Mouse (Mus musculus) hindbrain, embryonic 11.5 days (tissue): Measurements from ENCODE around the gene Igdcc3. TPM values are rescaled to one million over a fixed set of nuclear protein-coding genes. Genes with fewer than 3 reads are reported as not detected.

Experiments
- ATAC-seq: fragments of 200-750 bp; cut with Nextera tagmentation; 2 replicates; pipeline ENCODE4 v1.8.0; 2017; ENCODE audit warnings: mild to moderate bottlenecking, moderate TSS enrichment, moderate library complexity; ENCODE audit not compliant: low FRiP score
- DNase-seq: peaks from one replicate; pipeline ENCODE4 v3.0.0-alpha.2; 2015; ENCODE audit warnings: low spot score
- H3K27ac ChIP-seq: fragments of 300-500 bp; sonication (generic); 2 replicates; pipeline ENCODE4 v1.5.1; 2014; ENCODE audit warnings: mild to moderate bottlenecking, low read depth, low read length
- H3K27me3 ChIP-seq: fragments of 300-500 bp; sonication (generic); 2 replicates; pipeline ENCODE4 v1.6.1; 2014; ENCODE audit warnings: mild to moderate bottlenecking, low read length, moderate library complexity, mixed read lengths; ENCODE audit not compliant: control insufficient read depth, insufficient read depth
- H3K36me3 ChIP-seq: fragments of 300-500 bp; sonication (generic); 2 replicates; pipeline ENCODE4 v1.6.1; 2014; ENCODE audit warnings: mild to moderate bottlenecking, low read length, moderate library complexity, mixed read lengths; ENCODE audit not compliant: control insufficient read depth, insufficient read depth
- H3K4me1 ChIP-seq: fragments of 300-500 bp; sonication (generic); replicated peaks from 2 replicates; pipeline ENCODE4 v1.6.1; 2014; ENCODE audit warnings: low read length, mixed read lengths; ENCODE audit not compliant: control insufficient read depth, insufficient read depth
- H3K4me2 ChIP-seq: fragments of 300-500 bp; sonication (generic); replicated peaks from 2 replicates; pipeline ENCODE4 v1.6.1; 2014; ENCODE audit warnings: mild to moderate bottlenecking, low read depth, low read length
- H3K4me3 ChIP-seq: fragments of 300-500 bp; sonication (generic); 2 replicates; pipeline ENCODE4 v1.5.1; 2014; ENCODE audit warnings: low read depth, low read length
- H3K9ac ChIP-seq: fragments of 300-500 bp; sonication (generic); 2 replicates; pipeline ENCODE4 v1.6.1; 2014; ENCODE audit warnings: low read depth, low read length
- H3K9me3 ChIP-seq: fragments of 300-500 bp; sonication (generic); 2 replicates; pipeline ENCODE4 v1.6.1; 2016; ENCODE audit warnings: low read length; ENCODE audit not compliant: control insufficient read depth
- WGBS: fragments of 180-500 bp; shearing (Covaris S2); extraction: QIAGEN DNeasy Blood & Tissue Kit; methylation state at CpG from one replicate; pipeline ENCODE4 v1.1.7; 2014; 5-methylcytosine and 5-hydroxymethylcytosine counted together
- polyA plus RNA-seq: library from polyadenylated mRNA; unstranded; fragments of >200 nt; fragmentation: Nextera tagmentation; extraction: Ambion mirVana; gene quantifications from 2 replicates; pipeline ENCODE4 v1.2.1, GENCODE M21; 2014

Igdcc3 gene
- polyA plus RNA-seq, 1 experiment from 2014 or later: 46.0 TPM

DNA sequence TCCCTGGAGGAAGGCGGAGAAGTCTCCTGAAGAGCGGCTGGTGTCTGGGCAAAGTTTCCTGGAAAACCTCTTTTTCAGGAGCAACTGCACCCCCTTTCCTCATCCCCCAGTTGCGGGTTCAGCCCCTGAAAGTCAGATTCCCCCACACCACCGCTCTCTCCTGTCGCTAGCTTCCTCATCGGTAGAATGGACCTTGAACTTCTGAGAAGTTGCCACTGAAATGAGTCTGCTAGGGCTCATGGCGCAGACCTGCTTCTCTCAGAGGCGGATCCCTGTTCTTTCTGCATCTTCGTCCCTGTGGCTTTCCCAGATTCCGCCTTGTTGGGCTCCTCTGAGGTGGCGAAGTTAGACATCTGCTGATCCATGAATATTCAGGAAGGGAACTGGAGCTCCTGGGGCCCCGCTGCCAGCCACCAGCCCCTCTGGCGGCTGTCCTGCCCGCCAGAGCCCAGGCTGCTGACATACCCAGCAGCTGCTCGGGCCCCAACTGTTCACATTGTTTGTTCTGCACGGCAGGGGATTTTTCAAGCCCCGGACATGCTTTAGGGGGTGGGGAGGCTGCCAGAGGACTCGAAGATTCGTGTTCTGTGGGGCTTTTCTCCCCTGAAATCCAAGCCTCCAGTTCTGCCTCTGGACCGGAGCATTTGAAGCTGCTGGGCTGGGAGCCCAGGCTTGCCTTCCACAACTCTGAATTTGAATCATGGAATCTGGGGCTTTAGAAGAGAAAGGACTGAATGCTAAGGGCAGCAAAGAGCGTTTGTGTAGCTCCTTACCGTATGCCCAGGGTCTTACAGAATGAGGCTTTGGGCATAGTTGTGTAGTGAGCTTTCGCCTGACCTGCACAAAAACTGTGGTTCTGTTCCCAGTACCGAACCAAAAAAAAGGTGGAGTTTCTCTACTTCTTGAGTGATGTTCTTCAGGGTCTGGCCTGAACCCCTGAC lies 31.6 kb upstream of the Igdcc3 start:
- Histone ChIP-seq H3K36me3 (no peaks in the 10 kb centered on the region), H3K4me2 (peak overlapping the region; percentile 31), H3K4me1 (peaks cover 7% of the 10 kb centered on the region; the same call in 1 of the 2 replicates), H3K9me3 (no peaks in the 10 kb centered on the region), H3K4me3 (no peak overlapping the region), H3K27me3 (no peaks in the 10 kb centered on the region), H3K27ac (peak overlapping the region; percentile 90), H3K9ac (peak overlapping the region; percentile 43; the same call in 1 of the 2 replicates)
- ATAC-seq (peak; percentile 89), DNase-seq (peak; percentile 80)
- 6% methylated on average over 24 of the region's 24 CpGs for WGBS

- H3K27me3 ChIP-seq: no peaks in the 10 kb centered on the region
- no peaks in the 10 kb centered on the region for H3K36me3 ChIP-seq
- H3K27ac ChIP-seq: no peak overlapping the region
- no peak overlapping the region for H3K4me3 ChIP-seq
- H3K4me1 ChIP-seq: peaks cover 7% of the 10 kb centered on the region; the same call in 1 of the 2 replicates
- ATAC-seq: no peak
- WGBS: 92% methylated on average over 5 of the region's 5 CpGs
- H3K4me2 ChIP-seq: no peak overlapping the region
- H3K9ac ChIP-seq: no peak overlapping the region
- no peaks in the 10 kb centered on the region for H3K9me3 ChIP-seq
- no peak for DNase-seq
Measured at GRCm38 (mm10) chr9:65111698-65112097, 29.3 kb upstream of the Igdcc3 start.

- DNase-seq: no peak
- 92% methylated on average over 2 of the region's 2 CpGs for WGBS
- Histone ChIP-seq H3K4me2 (no peak overlapping the region), H3K9ac (no peak overlapping the region), H3K4me3 (no peak overlapping the region), H3K9me3 (no peaks in the 10 kb centered on the region), H3K4me1 (peaks cover 7% of the 10 kb centered on the region; the same call in 1 of the 2 replicates), H3K27me3 (no peaks in the 10 kb centered on the region), H3K27ac (no peak overlapping the region), H3K36me3 (no peaks in the 10 kb centered on the region)
- no peak for ATAC-seq
Measured at GRCm38 (mm10) chr9:65113694-65114093, 27.3 kb upstream of the Igdcc3 start.

GRCm38 (mm10) chr9:65115891-65116290 lies 25.1 kb upstream of the Igdcc3 start:
- no peak for DNase-seq
- no peaks in the 10 kb centered on the region for H3K36me3 ChIP-seq
- no peak overlapping the region for H3K9ac ChIP-seq
- H3K4me1 ChIP-seq: no peaks in the 10 kb centered on the region
- no peaks in the 10 kb centered on the region for H3K27me3 ChIP-seq
- WGBS: 78% methylated on average over 2 of the region's 2 CpGs
- H3K9me3 ChIP-seq: no peaks in the 10 kb centered on the region
- ATAC-seq: no peak
- no peak overlapping the region for H3K4me3 ChIP-seq
- H3K27ac ChIP-seq: no peak overlapping the region
- no peak overlapping the region for H3K4me2 ChIP-seq

DNA sequence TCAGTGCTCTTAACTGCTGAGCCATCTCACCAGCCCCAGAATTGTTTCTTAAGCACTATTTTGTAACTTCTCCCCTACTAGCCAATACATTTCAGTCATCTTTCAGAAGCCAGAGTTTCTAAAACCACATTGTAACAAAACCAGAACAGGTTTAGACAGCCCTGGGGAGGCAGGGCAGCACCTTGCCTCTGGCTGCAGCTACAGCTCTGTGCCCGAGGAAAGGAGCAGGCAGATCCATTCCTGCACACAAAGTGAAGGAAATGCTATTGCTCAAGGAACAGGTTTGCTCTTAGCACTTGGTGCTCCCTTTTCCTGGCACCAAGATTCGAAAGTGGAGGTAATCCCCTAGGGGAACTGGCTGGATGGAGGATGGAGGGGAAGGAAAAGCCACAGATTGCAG lies 23.5 kb upstream of the Igdcc3 start:
- DNase-seq: no peak
- Histone ChIP-seq H3K4me2 (no peak overlapping the region), H3K9me3 (no peaks in the 10 kb centered on the region), H3K4me3 (no peak overlapping the region), H3K27ac (no peak overlapping the region), H3K36me3 (no peaks in the 10 kb centered on the region), H3K9ac (no peak overlapping the region), H3K4me1 (no peaks in the 10 kb centered on the region), H3K27me3 (no peaks in the 10 kb centered on the region)
- ATAC-seq: no peak
- WGBS: 63% methylated on average over 2 of the region's 2 CpGs

- Histone ChIP-seq H3K9me3 (no peaks in the 10 kb centered on the region), H3K4me1 (peaks cover 3% of the 10 kb centered on the region; the same call in 1 of the 2 replicates), H3K4me3 (no peak overlapping the region), H3K27ac (no peak overlapping the region), H3K4me2 (no peak overlapping the region), H3K36me3 (no peaks in the 10 kb centered on the region), H3K9ac (no peak overlapping the region), H3K27me3 (no peaks in the 10 kb centered on the region)
- 3% methylated on average over 3 of the region's 3 CpGs for WGBS
- ATAC-seq: 0 out of 2 replicates have a peak, but pooled peaks have one; percentile 52
- DNase-seq: peak; percentile 88
Measured at GRCm38 (mm10) chr9:65120935-65121334, 20.1 kb upstream of the Igdcc3 start.

- H3K27me3 ChIP-seq: no peaks in the 10 kb centered on the region
- no peak overlapping the region for H3K4me3 ChIP-seq
- no peak for DNase-seq
- H3K36me3 ChIP-seq: no peaks in the 10 kb centered on the region
- H3K4me1 ChIP-seq: peaks cover 3% of the 10 kb centered on the region; the same call in 1 of the 2 replicates
- ATAC-seq: no peak
- no peak overlapping the region for H3K9ac ChIP-seq
- 12% methylated on average over 18 of the region's 18 CpGs for WGBS
- H3K27ac ChIP-seq: no peak overlapping the region
- no peaks in the 10 kb centered on the region for H3K9me3 ChIP-seq
- H3K4me2 ChIP-seq: 0 out of 2 replicates have a peak overlapping the region, but pooled peaks have one; percentile 3
Measured at GRCm38 (mm10) chr9:65122545-65122944, 18.4 kb upstream of the Igdcc3 start.

DNA sequence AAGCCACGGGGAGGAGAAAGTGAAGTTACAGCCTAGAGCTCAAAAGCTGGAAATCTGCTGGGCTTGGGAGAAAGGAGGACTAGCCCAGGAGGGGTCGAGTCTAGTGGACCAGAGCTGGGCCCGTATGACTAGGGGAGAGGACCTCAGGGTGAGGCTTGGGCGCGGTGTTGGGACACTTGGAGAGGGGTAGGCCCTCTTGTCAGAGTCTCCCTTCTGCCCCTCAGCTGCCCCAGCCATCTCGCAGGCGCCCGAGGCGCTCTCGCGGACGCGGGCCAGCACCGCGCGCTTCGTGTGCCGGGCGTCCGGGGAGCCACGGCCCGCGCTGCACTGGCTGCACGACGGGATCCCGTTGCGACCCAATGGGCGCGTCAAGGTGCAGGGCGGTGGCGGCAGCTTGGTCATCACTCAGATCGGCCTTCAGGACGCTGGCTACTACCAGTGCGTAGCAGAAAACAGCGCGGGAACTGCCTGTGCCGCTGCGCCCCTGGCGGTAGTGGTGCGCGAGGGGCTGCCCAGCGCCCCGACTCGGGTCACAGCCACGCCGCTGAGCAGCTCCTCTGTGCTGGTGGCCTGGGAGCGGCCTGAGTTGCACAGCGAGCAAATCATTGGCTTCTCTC lies 17.3 kb upstream of the Igdcc3 start:
- no peaks in the 10 kb centered on the region for H3K9me3 ChIP-seq
- H3K4me1 ChIP-seq: peaks cover 3% of the 10 kb centered on the region; the same call in 1 of the 2 replicates
- no peaks in the 10 kb centered on the region for H3K27me3 ChIP-seq
- ATAC-seq (peak; percentile 51), DNase-seq (peak; percentile 88)
- 2% methylated on average over 47 of the region's 48 CpGs for WGBS
- H3K4me3 ChIP-seq: peak overlapping the region; percentile 31
- peak overlapping the region; percentile 51 for H3K9ac ChIP-seq
- H3K27ac ChIP-seq: no peak overlapping the region
- H3K36me3 ChIP-seq: no peaks in the 10 kb centered on the region
- peak overlapping the region; percentile 89 for H3K4me2 ChIP-seq
